9 mouse cellular contexts compared by ENCODE assay signal in the genomic region with DNA sequence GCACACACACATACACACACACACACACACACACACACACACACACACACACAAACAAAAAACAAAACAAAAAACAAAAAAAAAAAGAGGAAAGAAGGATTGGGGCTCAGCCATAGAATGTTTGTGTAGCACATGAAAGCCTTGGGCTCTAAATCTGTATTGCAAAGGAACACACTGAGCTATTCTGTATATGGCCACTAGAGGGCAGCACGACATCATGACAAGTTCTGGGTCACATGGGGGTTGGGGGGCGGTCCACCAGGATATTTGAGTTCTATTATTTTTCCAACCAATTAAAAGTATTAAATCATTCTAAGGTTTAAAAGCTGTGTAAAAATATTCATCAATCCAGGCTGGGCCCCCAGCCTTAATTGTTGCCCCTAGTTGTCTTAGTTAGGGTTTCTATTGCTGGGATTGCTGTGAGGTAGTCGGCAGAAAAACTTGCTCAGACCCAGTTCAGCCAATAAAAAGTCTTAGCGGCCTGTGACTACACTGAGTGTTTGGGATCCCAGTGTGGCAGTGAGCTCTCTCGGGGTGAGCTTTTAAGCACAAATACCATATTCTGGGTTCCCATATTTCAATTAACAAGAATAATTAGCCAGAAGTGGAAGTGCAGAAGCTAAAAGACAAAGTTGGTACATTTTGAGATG. TPM values are rescaled to one million over a fixed set of nuclear protein-coding genes. Genes with fewer than 3 reads are reported as not detected.
DNase-seq lines count a peak whose midpoint lies in the region; ATAC-seq and TF ChIP-seq lines count a peak whose summit lies in the region.
"Had no signal": no experiment of that assay in that cellular context is flagged by ENCODE, and none has a peak within 500 bp of the region (broad histone marks: within the 10 kb centered on the region; RNA-seq: fewer than 3 reads in every experiment).

No protein-coding gene starts in this region.

- no peaks in the 10 kb centered on the region for H3K4me1 ChIP-seq in embryonic facial prominence, embryonic 14.5 days (ENCODE audit: control insufficient read depth, insufficient read depth, low read length)
- no peaks in the 10 kb centered on the region for H3K4me1 ChIP-seq in heart, embryonic 11.5 days (ENCODE audit: control insufficient read depth, insufficient read depth, low read length)
- H3K4me1 ChIP-seq in liver, embryonic 14.5 days (replicated peaks; ENCODE audit: control insufficient read depth in 2 of 2, insufficient read depth in 2 of 2, low read length in 1 of 2), result peaks cover 0 to 5% of the 10 kb centered on the region in 2 experiments; a peak in 1 of 4 replicates

- no peak overlapping the region for H3K4me3 ChIP-seq in embryonic facial prominence, embryonic 14.5 days (ENCODE audit: low read depth, low read length)
- no peak overlapping the region for H3K4me3 ChIP-seq in heart, embryonic 11.5 days (ENCODE audit: low read depth, low read length)
- H3K4me3 ChIP-seq in liver, embryonic 14.5 days (ENCODE audit: insufficient read depth in 1 of 2, low read depth in 2 of 2, low read length in 2 of 2), result no peak overlapping the region
- H3K4me3 ChIP-seq: liver, embryonic 15.5 days had no signal

- no peaks in the 10 kb centered on the region for H3K9me3 ChIP-seq in embryonic facial prominence, embryonic 14.5 days (ENCODE audit: control insufficient read depth, low read length)
- no peaks in the 10 kb centered on the region for H3K9me3 ChIP-seq in heart, embryonic 11.5 days (replicated peaks; ENCODE audit: control insufficient read depth, low read length)
- H3K9me3 ChIP-seq in liver, embryonic 14.5 days (ENCODE audit: control insufficient read depth, low read length), result no peaks in the 10 kb centered on the region
- H3K9me3 ChIP-seq: liver, embryonic 15.5 days had no signal

- peak; percentile 41 for ATAC-seq in CD4-positive, CD25-positive, alpha-beta regulatory T cell, adult 4 months
- peak; percentile 41; the same call in 1 of the 2 replicates for ATAC-seq in embryonic facial prominence, embryonic 14.5 days (ENCODE audit: low read depth)
- ATAC-seq in heart, embryonic 11.5 days (replicated peaks; ENCODE audit: insufficient number of reproducible peaks, low FRiP score, low TSS enrichment), result no peak
- ATAC-seq in liver, embryonic 14.5 days (ENCODE audit: insufficient read depth), result no peak

- H3K4me2 ChIP-seq in embryonic facial prominence, embryonic 14.5 days (ENCODE audit: low read depth, low read length), result peak overlapping the region; percentile 27
- peak overlapping the region; percentile 21; the same call in 1 of the 2 replicates for H3K4me2 ChIP-seq in heart, embryonic 11.5 days
- no peak overlapping the region for H3K4me2 ChIP-seq in liver, embryonic 14.5 days (ENCODE audit: low read depth)
- H3K4me2 ChIP-seq: liver, embryonic 15.5 days had no signal

- WGBS in embryonic facial prominence, embryonic 14.5 days, result 27% methylated on average over 5 of the region's 5 CpGs
- WGBS in heart, embryonic 11.5 days (ENCODE audit: insufficient replicate concordance), result 21% methylated on average over 5 of the region's 5 CpGs
- 19% methylated on average over 5 of the region's 5 CpGs for WGBS in liver, embryonic 14.5 days (ENCODE audit: insufficient replicate concordance)

- H3K9ac ChIP-seq in embryonic facial prominence, embryonic 14.5 days (ENCODE audit: low read depth, low read length), result no peak overlapping the region
- no peak overlapping the region for H3K9ac ChIP-seq in heart, embryonic 11.5 days (ENCODE audit: low read depth, low read length)
- no peak overlapping the region for H3K9ac ChIP-seq in liver, embryonic 14.5 days (replicated peaks)
- H3K9ac ChIP-seq: liver, embryonic 15.5 days had no signal

- no peaks in the 10 kb centered on the region for H3K27me3 ChIP-seq in embryonic facial prominence, embryonic 14.5 days (replicated peaks; ENCODE audit: control insufficient read depth, insufficient read depth, low read length)
- H3K27me3 ChIP-seq in heart, embryonic 11.5 days (ENCODE audit: control insufficient read depth, insufficient read depth, low read length), result no peaks in the 10 kb centered on the region
- no peaks in the 10 kb centered on the region for H3K27me3 ChIP-seq in liver, embryonic 14.5 days (ENCODE audit: control insufficient read depth, insufficient read depth, low read length)
- H3K27me3 ChIP-seq: liver, embryonic 15.5 days had no signal

- TF ChIP-seq CTCF in liver, embryonic 14.5 days (IDR thresholded peaks at IDR 0.05; ENCODE audit: low read depth), result peak; percentile 84

- peak; percentile 90 for DNase-seq in adrenal gland, postnatal 14 days
- DNase-seq in embryonic facial prominence, embryonic 14.5 days (ENCODE audit: low spot score), result peak; percentile 84
- peak; percentile 85 for DNase-seq in kidney, postnatal 14 days
- peak; percentile 36 to 47 (median 40) for DNase-seq in liver, embryonic 14.5 days (ENCODE audit: low read depth in 3 of 3, low spot score in 3 of 3)
- DNase-seq in ovary, adult 18-20 months (ENCODE audit: low spot score), result peak; percentile 10
- DNase-seq in thymus, postnatal 0 days (ENCODE audit: low spot score), result peak; percentile 70

- no peaks in the 10 kb centered on the region for H3K36me3 ChIP-seq in embryonic facial prominence, embryonic 14.5 days (ENCODE audit: control insufficient read depth, insufficient read depth, low read length)
- no peaks in the 10 kb centered on the region for H3K36me3 ChIP-seq in heart, embryonic 11.5 days (ENCODE audit: control insufficient read depth, insufficient read depth, low read length)
- H3K36me3 ChIP-seq in liver, embryonic 14.5 days (replicated peaks; ENCODE audit: control insufficient read depth, insufficient read depth, low read depth), result no peaks in the 10 kb centered on the region
- H3K36me3 ChIP-seq: liver, embryonic 15.5 days had no signal

- H3K27ac ChIP-seq in embryonic facial prominence, embryonic 14.5 days (replicated peaks; ENCODE audit: low read depth, low read length), result no peak overlapping the region
- no peak overlapping the region for H3K27ac ChIP-seq in heart, embryonic 11.5 days (ENCODE audit: low read depth, low read length)
- no peak overlapping the region for H3K27ac ChIP-seq in liver, embryonic 14.5 days
- H3K27ac ChIP-seq: liver, embryonic 15.5 days had no signal

- no peak for TF ChIP-seq EP300 in liver, embryonic 14.5 days (IDR thresholded peaks at IDR 0.05; ENCODE audit: low read depth)

RNA-seq across cellular contexts. Expression of gene Gcnt2, which starts 16.0 kb away (rescaled TPM):
- under 1 TPM; 0.20 to 0.39 TPM for polyA plus RNA-seq in CD4-positive, CD25-positive, alpha-beta regulatory T cell, adult 4 months (2017; shearing (Covaris generic))
- total RNA-seq in adrenal gland, postnatal 14 days (2021), result 11.3 and 13.1 TPM in 2 replicates
- polyA plus RNA-seq in embryonic facial prominence, embryonic 14.5 days (2014; fragmentation: Nextera tagmentation; extraction: Ambion mirVana), result 6.0 and 6.2 TPM in 2 replicates
- polyA plus RNA-seq in heart, embryonic 11.5 days (2014; fragmentation: Nextera tagmentation; extraction: Ambion mirVana), result 4.1 and 4.7 TPM in 2 replicates
- polyA plus RNA-seq in liver, embryonic 14.5 days (2012; rRNA removed), result 0.44 and 0.51 TPM in 2 replicates
- polyA plus RNA-seq in liver, embryonic 14.5 days (2014; fragmentation: Nextera tagmentation; extraction: Ambion mirVana), result 0.91 and 1.2 TPM in 2 replicates
- 0.77 and 0.82 TPM in 2 replicates for polyA plus RNA-seq in thymus, postnatal 0 days (2015; fragmentation: Nextera tagmentation; extraction: Ambion mirVana)

Comparison
In these comparisons a context has a peak if more than half of its experiments do, and no peak if none do; other contexts are left out.
1. ATAC-seq: peak in CD4-positive, CD25-positive, alpha-beta regulatory T cell, adult 4 months (single experiment) and embryonic facial prominence, embryonic 14.5 days (single experiment); none in heart, embryonic 11.5 days (single experiment) and liver, embryonic 14.5 days (single experiment).
2. DNase-seq: peak in every context shown above with its lines; median percentile 90 in adrenal gland, postnatal 14 days; 85 in kidney, postnatal 14 days; 84 in embryonic facial prominence, embryonic 14.5 days; 70 in thymus, postnatal 0 days; 40 in liver, embryonic 14.5 days; 10 in ovary, adult 18-20 months.